Mouse (Mus musculus) liver, postnatal 0 days (tissue): ENCODE results near the gene Esr2. TPM values are rescaled to one million over a fixed set of nuclear protein-coding genes. Genes with fewer than 3 reads are reported as not detected.

Experiments used
- ATAC-seq: fragments of 200-750 bp; cut with Nextera tagmentation; 2 replicates; pipeline ENCODE4 v1.8.0; 2017; ENCODE audit warnings: mild to moderate bottlenecking, moderate library complexity
- DNase-seq: peaks from one replicate; pipeline ENCODE4 v3.0.0-alpha.2; 2016
- H3K27ac ChIP-seq: fragments of 300-500 bp; sonication (generic); 2 replicates; pipeline ENCODE4 v1.5.1; 2014; ENCODE audit warnings: antibody characterized with exemption, moderate library complexity, mild to moderate bottlenecking, low read depth
- H3K27me3 ChIP-seq: fragments of 300-500 bp; sonication (generic); 2 replicates; pipeline ENCODE4 v1.6.1; 2014; ENCODE audit warnings: low read length, control low read depth, mixed read lengths; ENCODE audit not compliant: insufficient read depth
- H3K36me3 ChIP-seq: fragments of 300-500 bp; sonication (generic); replicated peaks from 2 replicates; pipeline ENCODE4 v1.6.1; 2014; ENCODE audit warnings: mild to moderate bottlenecking, control low read depth, low read length, moderate library complexity, mixed read lengths; ENCODE audit not compliant: insufficient read depth
- H3K4me1 ChIP-seq: fragments of 300-500 bp; sonication (generic); 2 replicates; pipeline ENCODE4 v1.6.1; 2014; ENCODE audit warnings: antibody characterized with exemption, mild to moderate bottlenecking, control low read depth; ENCODE audit not compliant: insufficient read depth
- H3K4me2 ChIP-seq: fragments of 300-500 bp; sonication (generic); 2 replicates; pipeline ENCODE4 v1.6.1; 2014; ENCODE audit warnings: low read depth, mild to moderate bottlenecking, low read length, moderate library complexity, mixed read lengths
- H3K4me3 ChIP-seq: fragments of 300-500 bp; sonication (generic); 2 replicates; pipeline ENCODE4 v1.5.1; 2014; ENCODE audit warnings: low read depth, low read length
- H3K9ac ChIP-seq: fragments of 300-500 bp; sonication (generic); replicated peaks from 2 replicates; pipeline ENCODE4 v1.6.1; 2014; ENCODE audit warnings: mild to moderate bottlenecking, moderate library complexity
- H3K9me3 ChIP-seq: fragments of 300-500 bp; sonication (generic); 2 replicates; pipeline ENCODE4 v1.6.1; 2016; ENCODE audit warnings: mild to moderate bottlenecking, control low read depth, low read length, mixed read lengths
- CTCF ChIP-seq: sonication (generic); IDR thresholded peaks from 2 replicates; pipeline ENCODE4 v1.5.1; 2016; ENCODE audit warnings: antibody characterized with exemption, low read depth
- EP300 ChIP-seq: IDR thresholded peaks from 2 replicates; pipeline ENCODE4 v1.6.1; 2016; ENCODE audit warnings: antibody characterized with exemption, low read depth, mild to moderate bottlenecking
- WGBS: fragments of 180-500 bp; shearing (Covaris S2); extraction: QIAGEN DNeasy Blood & Tissue Kit; methylation state at CpG from one replicate; pipeline ENCODE4 v1.1.7; 2014; ENCODE audit not compliant: insufficient replicate concordance; 5-methylcytosine and 5-hydroxymethylcytosine counted together
- polyA plus RNA-seq: library from polyadenylated mRNA; unstranded; fragments of >200 nt; fragmentation: Nextera tagmentation; extraction: Ambion mirVana; gene quantifications from 2 replicates; pipeline ENCODE4 v1.2.1, GENCODE M21; 2015

Gene Esr2
- polyA plus RNA-seq, 1 experiment from 2014 or later: not detected

DNA sequence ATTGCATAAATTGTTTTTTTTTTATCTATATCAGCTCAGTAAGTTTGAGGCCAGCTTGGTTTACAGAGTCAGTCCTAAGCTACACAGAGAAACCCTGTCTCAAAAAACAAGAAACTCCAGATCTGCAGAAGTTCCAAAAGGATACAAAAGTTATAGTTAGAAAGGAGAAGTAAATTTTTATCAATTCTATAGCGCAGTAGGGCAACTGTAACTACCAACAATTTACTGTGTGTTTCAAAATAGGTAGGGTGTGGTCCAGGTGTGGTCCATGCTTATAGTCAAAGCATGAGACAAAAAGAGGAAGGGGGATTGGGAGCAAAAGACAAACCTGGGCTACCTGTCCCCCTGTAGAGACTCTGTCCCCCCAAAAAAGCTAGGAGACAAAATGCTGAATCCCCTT lies 9.4 kb upstream of the Esr2 start:
- Histone ChIP-seq H3K4me2 (no peak overlapping the region), H3K9ac (no peak overlapping the region), H3K36me3 (no peaks in the 10 kb centered on the region), H3K4me3 (no peak overlapping the region), H3K27me3 (no peaks in the 10 kb centered on the region), H3K9me3 (no peaks in the 10 kb centered on the region), H3K27ac (no peak overlapping the region), H3K4me1 (no peaks in the 10 kb centered on the region)
- 84% methylated on average over 1 of the region's 1 CpGs for WGBS
- TF ChIP-seq EP300 (no peak), CTCF (no peak)
- ATAC-seq: no peak
- DNase-seq: no peak

DNA sequence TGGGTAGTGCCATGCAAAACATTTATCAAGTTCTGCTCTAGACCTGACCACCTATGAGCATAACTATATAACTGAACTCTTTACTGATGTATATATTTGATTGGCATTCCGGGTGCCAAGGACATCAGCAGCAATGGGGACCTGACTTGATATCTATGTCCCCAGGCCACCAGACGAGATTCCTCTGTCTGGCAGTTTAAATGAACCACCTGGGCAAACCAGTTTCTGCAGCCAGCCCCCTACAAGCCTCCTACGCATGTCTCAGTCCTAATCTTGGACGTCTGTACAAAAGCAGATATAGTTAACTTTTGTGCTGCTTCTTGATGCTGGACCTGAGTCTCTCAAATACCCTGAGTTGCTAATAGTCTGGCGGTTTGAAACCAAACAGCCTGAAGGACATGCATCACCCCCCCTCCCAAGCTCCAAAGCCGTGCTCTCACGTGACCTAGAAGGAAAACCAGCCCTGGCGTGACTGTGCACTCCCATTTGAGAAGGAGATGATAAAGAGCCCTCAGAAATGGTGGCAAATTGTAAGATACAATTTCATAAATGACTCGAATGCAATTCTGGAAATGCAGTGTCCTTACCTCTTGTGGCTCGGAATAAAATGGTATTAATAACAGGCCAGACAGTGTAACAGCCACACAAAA lies 8.2 kb upstream of the Esr2 start:
- 72% methylated on average over 10 of the region's 10 CpGs for WGBS
- no peak for ATAC-seq

DNA sequence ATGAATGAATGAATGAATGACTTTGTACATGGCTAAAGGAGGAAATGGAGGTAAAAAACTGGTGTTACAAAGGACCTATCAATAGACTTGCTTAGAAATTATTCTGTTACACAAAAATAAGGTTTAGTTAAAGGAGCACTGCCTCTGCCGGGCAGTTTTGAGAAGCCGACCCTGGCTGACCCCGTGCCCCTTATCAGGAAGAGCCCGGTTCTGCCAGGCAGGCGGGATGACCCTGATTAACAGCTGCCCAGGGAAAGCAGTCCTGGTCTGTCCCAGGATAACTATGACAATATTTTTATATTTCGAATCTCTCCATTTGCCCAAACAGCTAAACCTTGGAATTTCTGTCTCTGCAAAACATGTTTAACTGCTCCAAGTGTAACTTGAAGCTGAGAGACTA lies 7.2 kb upstream of the Esr2 start:
- DNase-seq (no peak), ATAC-seq (no peak)
- no peak overlapping the region for H3K9ac ChIP-seq
- no peaks in the 10 kb centered on the region for H3K9me3 ChIP-seq
- no peaks in the 10 kb centered on the region for H3K36me3 ChIP-seq
- no peak overlapping the region for H3K4me3 ChIP-seq
- no peaks in the 10 kb centered on the region for H3K4me1 ChIP-seq
- H3K4me2 ChIP-seq: no peak overlapping the region
- TF ChIP-seq EP300: no peak
- no peak for TF ChIP-seq CTCF
- no peak overlapping the region for H3K27ac ChIP-seq
- WGBS: 59% methylated on average over 6 of the region's 6 CpGs
- H3K27me3 ChIP-seq: no peaks in the 10 kb centered on the region

More for the DNA sequence above, 8.2 kb upstream of the Esr2 start:
- TF ChIP-seq CTCF (no peak), EP300 (no peak)
- no peak overlapping the region for H3K27ac ChIP-seq
- H3K27me3 ChIP-seq: no peaks in the 10 kb centered on the region
- no peaks in the 10 kb centered on the region for H3K36me3 ChIP-seq
- no peaks in the 10 kb centered on the region for H3K9me3 ChIP-seq
- H3K9ac ChIP-seq: no peak overlapping the region
- H3K4me1 ChIP-seq: no peaks in the 10 kb centered on the region
- no peak overlapping the region for H3K4me3 ChIP-seq
- no peak for DNase-seq
- no peak overlapping the region for H3K4me2 ChIP-seq

DNA sequence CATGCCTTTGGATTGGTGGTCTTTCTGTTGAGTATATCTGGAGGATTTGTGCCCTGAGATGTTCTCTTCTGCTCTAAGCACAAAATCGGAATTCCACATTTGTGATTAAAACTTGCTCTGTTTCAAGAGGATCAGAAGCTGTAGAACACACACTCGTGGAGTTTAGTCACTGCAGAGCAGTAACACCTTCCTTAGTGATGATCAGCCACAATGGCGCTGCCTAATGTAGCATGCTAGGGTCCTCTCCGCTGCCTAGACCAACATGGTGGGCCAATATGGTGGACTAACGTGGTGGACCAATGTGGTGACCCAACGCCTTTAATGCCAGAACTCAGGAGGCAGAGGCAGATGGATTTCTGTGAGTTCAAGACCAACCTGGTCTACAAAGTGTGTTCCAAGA lies 5.8 kb upstream of the Esr2 start:
- no peak overlapping the region for H3K9ac ChIP-seq
- no peak overlapping the region for H3K4me2 ChIP-seq
- H3K9me3 ChIP-seq: no peaks in the 10 kb centered on the region
- H3K4me3 ChIP-seq: no peak overlapping the region
- no peaks in the 10 kb centered on the region for H3K36me3 ChIP-seq
- H3K27ac ChIP-seq: no peak overlapping the region
- DNase-seq: no peak
- no peak for TF ChIP-seq EP300
- no peak for TF ChIP-seq CTCF
- H3K4me1 ChIP-seq: no peaks in the 10 kb centered on the region
- 76% methylated on average over 6 of the region's 6 CpGs for WGBS
- ATAC-seq: no peak
- H3K27me3 ChIP-seq: no peaks in the 10 kb centered on the region

DNA sequence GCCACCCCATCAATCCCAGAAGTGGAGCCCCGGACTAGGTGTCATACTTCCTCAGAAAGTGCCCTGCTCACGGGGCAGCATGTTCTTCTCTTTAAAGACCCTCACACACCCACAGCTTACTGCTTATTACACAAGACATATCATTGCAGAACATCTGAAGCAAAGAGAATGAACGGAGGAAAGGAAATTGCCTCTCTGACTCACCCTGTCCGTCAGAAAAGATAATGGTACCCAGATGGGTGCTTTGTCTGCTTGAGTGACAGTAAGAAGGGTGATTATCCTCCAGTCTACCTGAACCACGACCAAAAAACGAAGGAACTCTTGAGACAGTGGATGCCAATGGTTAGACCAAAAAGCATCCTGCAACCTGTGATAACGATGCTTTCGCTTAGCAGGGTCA lies 4.4 kb upstream of the Esr2 start:
- no peaks in the 10 kb centered on the region for H3K9me3 ChIP-seq
- H3K27me3 ChIP-seq: peaks cover 12% of the 10 kb centered on the region
- no peak for DNase-seq
- no peak overlapping the region for H3K27ac ChIP-seq
- TF ChIP-seq EP300: no peak
- no peak for TF ChIP-seq CTCF
- H3K4me2 ChIP-seq: no peak overlapping the region
- 47% methylated on average over 8 of the region's 8 CpGs for WGBS
- H3K4me3 ChIP-seq: no peak overlapping the region
- H3K9ac ChIP-seq: no peak overlapping the region
- no peak for ATAC-seq
- H3K36me3 ChIP-seq: no peaks in the 10 kb centered on the region
- H3K4me1 ChIP-seq: peaks cover 2% of the 10 kb centered on the region; the same call in 1 of the 2 replicates

DNA sequence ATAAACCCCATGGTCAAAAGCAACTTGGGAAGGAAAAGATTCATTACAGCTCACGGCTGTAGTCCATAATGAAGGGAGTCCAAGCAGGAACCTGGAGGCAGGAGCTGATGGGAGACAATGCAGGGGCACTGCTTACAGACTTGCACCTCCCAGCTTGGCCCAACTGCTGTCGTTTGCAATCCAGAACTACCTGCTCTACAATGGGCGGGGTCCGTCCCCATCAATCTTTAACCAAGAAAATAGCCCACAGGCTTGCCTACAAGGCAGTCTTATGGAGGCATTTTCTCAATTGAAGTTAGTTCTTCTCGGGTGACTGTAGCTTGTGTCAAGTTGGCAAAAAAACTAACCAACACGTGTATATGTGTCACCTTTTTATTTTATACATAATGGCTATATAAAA lies 3.4 kb upstream of the Esr2 start:
- H3K4me1 ChIP-seq: peaks cover 2% of the 10 kb centered on the region; the same call in 1 of the 2 replicates

DNA sequence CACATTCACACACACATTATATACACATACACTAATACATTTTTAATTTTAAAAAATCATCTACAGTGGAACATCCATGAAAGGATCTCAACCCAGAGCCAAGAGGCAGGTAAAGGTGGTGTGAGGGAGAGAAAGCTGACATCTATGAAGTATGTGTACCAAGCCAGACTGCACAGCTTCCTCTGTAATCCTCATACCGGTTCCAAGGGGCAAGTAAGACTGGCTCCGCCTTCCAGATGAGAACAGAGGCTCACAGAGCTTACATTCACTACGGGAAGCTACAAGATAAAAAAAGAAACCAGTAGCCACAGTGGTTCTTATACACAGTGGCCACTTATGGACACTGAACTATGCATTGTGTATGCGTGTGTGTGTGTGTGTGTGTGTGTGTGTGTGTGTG lies 2.5 kb upstream of the Esr2 start:
- ATAC-seq (no peak), DNase-seq (no peak)
- Histone ChIP-seq H3K27me3 (peaks cover 19% of the 10 kb centered on the region), H3K4me2 (no peak overlapping the region), H3K4me1 (peaks cover 2% of the 10 kb centered on the region; the same call in 1 of the 2 replicates), H3K36me3 (no peaks in the 10 kb centered on the region), H3K4me3 (no peak overlapping the region), H3K27ac (no peak overlapping the region), H3K9me3 (no peaks in the 10 kb centered on the region), H3K9ac (no peak overlapping the region)
- 49% methylated on average over 4 of the region's 4 CpGs for WGBS
- TF ChIP-seq CTCF (no peak), EP300 (no peak)

More for the DNA sequence above, 3.4 kb upstream of the Esr2 start:
- H3K4me2 ChIP-seq: no peak overlapping the region
- DNase-seq: no peak
- H3K4me3 ChIP-seq: no peak overlapping the region
- no peak overlapping the region for H3K27ac ChIP-seq
- TF ChIP-seq CTCF: no peak
- no peak for TF ChIP-seq EP300
- WGBS: 64% methylated on average over 6 of the region's 6 CpGs
- H3K9me3 ChIP-seq: no peaks in the 10 kb centered on the region
- peaks cover 19% of the 10 kb centered on the region for H3K27me3 ChIP-seq
- no peak for ATAC-seq
- no peak overlapping the region for H3K9ac ChIP-seq
- no peaks in the 10 kb centered on the region for H3K36me3 ChIP-seq
